Mouse (Mus musculus): Measurements from ENCODE around the gene Insig1. TPM values are rescaled to one million over a fixed set of nuclear protein-coding genes. Genes with fewer than 3 reads are reported as not detected.
A peak's percentile ranks its signal among the peaks of the same experiment; 100 is the strongest.

Gene Insig1
- polyA plus RNA-seq (2016; fragmentation: Nextera tagmentation; extraction: Ambion mirVana), result 38.7 and 39.6 TPM in 2 replicates

- peak; percentile 98 for DNase-seq (ENCODE audit: low spot score)
- H3K27me3 ChIP-seq (ENCODE audit: insufficient read depth, poor library complexity, severe bottlenecking), result no peaks in the 10 kb centered on the region
- peak within 1 kb of the TSS; percentile 93 for H3K27ac ChIP-seq
- peaks cover 36% of the 10 kb centered on the region for H3K4me1 ChIP-seq
- H3K9me3 ChIP-seq, result no peaks in the 10 kb centered on the region
- peak within 1 kb of the TSS; percentile 82 for H3K4me3 ChIP-seq
- H3K36me3 ChIP-seq, result peaks cover 31% of the 10 kb centered on the region
- WGBS, result under 1% methylated on average over 62 of the region's 64 CpGs
Measured at GRCm38 (mm10) chr5:28070828-28071455, at the start of gene Insig1. Insig1 (plus strand) TSS chr5:28071363.

DNA sequence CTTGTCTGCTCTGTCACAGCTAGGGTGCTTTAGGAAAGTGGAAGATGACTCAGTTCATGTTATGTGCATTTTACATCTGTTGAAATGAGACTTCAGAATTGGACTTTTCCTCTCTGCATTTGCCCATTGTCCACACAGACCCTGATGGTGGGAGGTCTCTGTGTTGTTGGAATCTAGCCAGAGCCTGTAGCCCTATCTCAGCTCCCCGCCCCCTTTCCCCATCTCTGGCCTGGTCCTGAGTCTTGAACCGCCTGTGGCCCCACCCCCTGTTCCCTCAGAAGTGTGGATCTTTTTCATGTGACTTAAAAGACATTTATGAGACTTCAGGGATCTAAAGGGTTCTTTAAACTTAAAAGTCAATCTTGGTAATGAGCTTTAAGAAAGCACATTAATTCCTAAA is 47.7 kb upstream of the Insig1 start:
- Histone ChIP-seq H3K4me3 (no peak overlapping the region), H3K27ac (no peak overlapping the region), H3K27me3 (ENCODE audit: insufficient read depth, poor library complexity, severe bottlenecking) (no peaks in the 10 kb centered on the region), H3K4me1 (no peaks in the 10 kb centered on the region), H3K36me3 (no peaks in the 10 kb centered on the region), H3K9me3 (no peaks in the 10 kb centered on the region)
- peak; percentile 78 for DNase-seq (ENCODE audit: low spot score)
- WGBS, result 36% methylated on average over 2 of the region's 2 CpGs

- Histone ChIP-seq H3K27me3 (ENCODE audit: insufficient read depth, poor library complexity, severe bottlenecking) (no peaks in the 10 kb centered on the region), H3K4me1 (peaks cover 3% of the 10 kb centered on the region; the same call in 1 of the 2 replicates), H3K27ac (no peak overlapping the region), H3K36me3 (no peaks in the 10 kb centered on the region), H3K9me3 (no peaks in the 10 kb centered on the region), H3K4me3 (no peak overlapping the region)
- WGBS, result 76% methylated on average over 3 of the region's 3 CpGs
- peak; percentile 43 for DNase-seq (ENCODE audit: low spot score)
Measured at GRCm38 (mm10) chr5:28031577-28032236, 39.5 kb upstream of the Insig1 start.

GRCm38 (mm10) chr5:28032866-28033265 is 38.3 kb upstream of the Insig1 start:
- H3K27me3 ChIP-seq (ENCODE audit: insufficient read depth, poor library complexity, severe bottlenecking), result no peaks in the 10 kb centered on the region
- 81% methylated on average over 10 of the region's 10 CpGs for WGBS
- H3K9me3 ChIP-seq, result no peaks in the 10 kb centered on the region
- no peak overlapping the region for H3K4me3 ChIP-seq
- DNase-seq (ENCODE audit: low spot score), result peak; percentile 61
- peaks cover 14% of the 10 kb centered on the region; the same call in 1 of the 2 replicates for H3K4me1 ChIP-seq
- no peaks in the 10 kb centered on the region for H3K36me3 ChIP-seq
- no peak overlapping the region for H3K27ac ChIP-seq

GRCm38 (mm10) chr5:28033281-28033680 is 37.9 kb upstream of the Insig1 start:
- 80% methylated on average over 5 of the region's 5 CpGs for WGBS
- Histone ChIP-seq H3K9me3 (no peaks in the 10 kb centered on the region), H3K36me3 (no peaks in the 10 kb centered on the region), H3K4me1 (peaks cover 19% of the 10 kb centered on the region; the same call in 1 of the 2 replicates), H3K4me3 (no peak overlapping the region), H3K27me3 (ENCODE audit: insufficient read depth, poor library complexity, severe bottlenecking) (no peaks in the 10 kb centered on the region), H3K27ac (no peak overlapping the region)
- peak; percentile 16 for DNase-seq (ENCODE audit: low spot score)

GRCm38 (mm10) chr5:28033826-28034225 is 37.3 kb upstream of the Insig1 start:
- H3K9me3 ChIP-seq, result no peaks in the 10 kb centered on the region
- H3K27ac ChIP-seq, result no peak overlapping the region
- H3K4me3 ChIP-seq, result no peak overlapping the region
- H3K4me1 ChIP-seq, result peaks cover 22% of the 10 kb centered on the region; the same call in 1 of the 2 replicates
- H3K36me3 ChIP-seq, result no peaks in the 10 kb centered on the region
- 78% methylated on average over 5 of the region's 5 CpGs for WGBS
- H3K27me3 ChIP-seq (ENCODE audit: insufficient read depth, poor library complexity, severe bottlenecking), result no peaks in the 10 kb centered on the region
- peak; percentile 61 for DNase-seq (ENCODE audit: low spot score)

- Histone ChIP-seq H3K4me3 (no peak overlapping the region), H3K27ac (no peak overlapping the region)
- whole genome bisulfite sequencing, result 47% methylated on average over 1 of the region's 1 CpGs
Measured at GRCm38 (mm10) chr5:28036011-28036410, 35.2 kb upstream of the Insig1 start.

DNA sequence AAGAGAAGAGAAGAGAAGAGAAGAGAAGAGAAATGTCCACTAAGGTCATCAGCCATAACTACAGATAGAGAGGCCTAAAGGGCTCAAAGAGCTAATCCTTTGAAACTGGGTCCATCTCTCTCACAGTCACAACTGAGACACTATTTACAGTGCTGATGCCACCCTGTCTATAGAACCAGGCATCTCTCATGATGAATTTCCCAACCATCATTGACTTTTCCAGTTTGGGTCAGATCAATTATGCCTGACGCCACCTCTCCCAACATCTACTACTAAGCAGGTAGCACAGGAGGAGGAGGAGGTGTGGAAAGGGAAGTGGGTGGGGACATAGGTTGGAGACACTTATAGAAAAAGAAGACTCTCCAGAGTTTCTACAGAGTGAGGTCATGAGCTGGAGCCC is 34.6 kb upstream of the Insig1 start:
- no peak overlapping the region for H3K27ac ChIP-seq
- H3K9me3 ChIP-seq, result no peaks in the 10 kb centered on the region
- H3K4me3 ChIP-seq, result no peak overlapping the region
- WGBS, result 75% methylated on average over 1 of the region's 1 CpGs
- H3K27me3 ChIP-seq (ENCODE audit: insufficient read depth, poor library complexity, severe bottlenecking), result no peaks in the 10 kb centered on the region
- H3K4me1 ChIP-seq, result peaks cover 22% of the 10 kb centered on the region; the same call in 1 of the 2 replicates
- H3K36me3 ChIP-seq, result no peaks in the 10 kb centered on the region
- DNase-seq (ENCODE audit: low spot score), result no peak

More at GRCm38 (mm10) chr5:28036011-28036410, 35.2 kb upstream of the Insig1 start:
- Histone ChIP-seq H3K36me3 (no peaks in the 10 kb centered on the region), H3K4me1 (peaks cover 22% of the 10 kb centered on the region; the same call in 1 of the 2 replicates), H3K27me3 (ENCODE audit: insufficient read depth, poor library complexity, severe bottlenecking) (no peaks in the 10 kb centered on the region), H3K9me3 (no peaks in the 10 kb centered on the region)
- DNase-seq (ENCODE audit: low spot score), result peak; percentile 39

- Histone ChIP-seq H3K4me1 (peaks cover 25% of the 10 kb centered on the region; the same call in 1 of the 2 replicates), H3K4me3 (no peak overlapping the region), H3K27me3 (ENCODE audit: insufficient read depth, poor library complexity, severe bottlenecking) (no peaks in the 10 kb centered on the region), H3K36me3 (no peaks in the 10 kb centered on the region), H3K27ac (peak overlapping the region; percentile 67), H3K9me3 (no peaks in the 10 kb centered on the region)
- peak; percentile 73 for DNase-seq (ENCODE audit: low spot score)
- WGBS, result 8% methylated on average over 3 of the region's 3 CpGs
Measured at GRCm38 (mm10) chr5:28037172-28037591, 34.0 kb upstream of the Insig1 start.

DNA sequence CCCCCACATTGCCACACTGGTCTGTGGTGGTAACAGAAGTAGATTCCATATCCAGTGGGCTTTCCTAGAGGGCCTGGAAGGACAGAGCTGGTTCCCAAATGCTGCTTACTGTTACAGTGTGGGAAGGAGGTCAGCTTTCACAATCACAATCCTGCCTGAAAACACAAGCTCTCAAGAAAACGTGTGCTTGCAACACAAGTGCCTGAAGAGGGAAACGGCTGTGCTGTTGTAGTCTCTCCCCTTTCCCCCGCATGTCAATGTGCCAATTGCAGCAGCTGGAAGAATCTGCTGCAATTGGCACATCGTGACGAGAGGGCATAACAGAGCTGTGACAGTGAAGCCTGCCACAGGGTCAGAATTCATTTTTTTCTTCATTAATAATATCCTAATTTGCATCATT is 33.5 kb upstream of the Insig1 start:
- H3K4me1 ChIP-seq, result peaks cover 29% of the 10 kb centered on the region; the same call in 1 of the 2 replicates
- no peaks in the 10 kb centered on the region for H3K27me3 ChIP-seq (ENCODE audit: insufficient read depth, poor library complexity, severe bottlenecking)
- H3K36me3 ChIP-seq, result no peaks in the 10 kb centered on the region
- H3K4me3 ChIP-seq, result no peak overlapping the region
- WGBS, result 50% methylated on average over 5 of the region's 5 CpGs
- no peaks in the 10 kb centered on the region for H3K9me3 ChIP-seq
- peak; percentile 69 for DNase-seq (ENCODE audit: low spot score)
- H3K27ac ChIP-seq, result peak overlapping the region; percentile 67; the same call in 1 of the 2 replicates

DNA sequence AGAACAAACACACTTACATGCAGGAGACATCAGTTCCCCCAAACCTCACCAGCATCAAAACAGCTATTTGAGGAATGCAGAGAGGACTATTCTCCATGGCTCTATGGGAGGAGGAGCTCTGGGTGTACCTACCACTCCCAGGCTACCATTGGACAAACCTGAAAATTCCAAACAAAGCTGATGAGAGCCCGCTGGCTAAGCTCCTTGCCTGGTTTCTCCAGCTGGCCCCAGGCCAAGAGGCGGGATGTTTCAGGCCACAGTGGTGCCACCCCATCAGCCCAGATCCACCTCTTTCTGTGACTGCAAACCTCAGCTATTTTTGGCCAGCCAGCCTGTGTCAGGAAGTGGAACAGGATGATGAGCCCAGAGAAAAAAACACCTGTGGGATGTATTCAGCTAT is 33.0 kb upstream of the Insig1 start:
- Histone ChIP-seq H3K27ac (no peak overlapping the region), H3K4me3 (no peak overlapping the region), H3K9me3 (no peaks in the 10 kb centered on the region), H3K27me3 (ENCODE audit: insufficient read depth, poor library complexity, severe bottlenecking) (no peaks in the 10 kb centered on the region), H3K36me3 (no peaks in the 10 kb centered on the region), H3K4me1 (peaks cover 32% of the 10 kb centered on the region; the same call in 1 of the 2 replicates)
- peak; percentile 83 for DNase-seq (ENCODE audit: low spot score)
- WGBS, result 12% methylated on average over 2 of the region's 2 CpGs

DNA sequence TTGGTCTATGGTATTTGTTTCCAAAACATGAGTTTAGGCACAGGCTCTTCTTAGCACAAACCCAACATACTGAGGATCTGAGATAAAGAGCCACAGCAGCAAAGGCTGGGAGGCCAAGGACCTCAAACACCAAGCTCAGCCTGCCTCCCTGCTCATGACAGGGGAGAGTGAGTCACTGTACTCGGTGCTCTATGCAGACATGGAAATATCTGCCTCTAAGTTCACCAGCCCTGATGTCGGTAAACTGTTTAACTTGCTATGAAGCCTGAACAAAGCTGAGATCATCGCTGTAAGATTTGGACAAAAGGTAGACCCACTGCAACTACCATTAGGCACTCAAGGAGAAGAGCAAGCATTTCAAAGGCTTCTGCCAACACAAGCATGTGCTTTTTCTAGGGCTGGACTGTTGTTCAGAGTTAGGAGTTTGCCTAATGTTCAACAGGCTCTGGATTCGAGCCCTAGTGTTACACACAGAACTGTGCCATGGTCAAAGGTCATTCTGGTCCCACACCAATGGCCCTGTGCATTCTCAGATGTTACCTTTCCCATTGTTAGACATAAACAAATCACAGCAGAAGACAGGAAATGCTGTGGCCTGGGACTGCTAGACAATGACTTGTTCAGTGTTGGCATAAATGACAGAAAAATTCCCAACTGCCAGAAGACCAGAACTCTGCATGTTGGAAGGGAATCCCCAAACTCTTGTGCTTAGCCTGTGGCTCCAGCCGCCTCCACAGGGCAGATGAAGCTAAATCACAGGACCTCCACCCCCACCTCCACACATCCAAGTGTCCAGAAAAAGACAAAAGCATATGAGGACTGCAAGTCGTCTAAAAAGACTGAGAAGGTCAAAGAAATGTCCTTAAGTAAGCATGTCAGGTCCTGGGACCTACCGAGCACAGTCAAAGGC is 31.2 kb upstream of the Insig1 start:
- no peaks in the 10 kb centered on the region for H3K27me3 ChIP-seq (ENCODE audit: insufficient read depth, poor library complexity, severe bottlenecking)
- H3K4me1 ChIP-seq, result peaks cover 32% of the 10 kb centered on the region; the same call in 1 of the 2 replicates
- peak; percentile 63 for DNase-seq (ENCODE audit: low spot score)
- no peaks in the 10 kb centered on the region for H3K36me3 ChIP-seq
- H3K4me3 ChIP-seq, result no peak overlapping the region
- no peaks in the 10 kb centered on the region for H3K9me3 ChIP-seq
- WGBS, result 74% methylated on average over 7 of the region's 7 CpGs
- no peak overlapping the region for H3K27ac ChIP-seq

Measured in heart, embryonic 10.5 days (tissue).